Mouse (Mus musculus): Measurements from ENCODE around the gene Olfr544. TPM values are rescaled to one million over a fixed set of nuclear protein-coding genes. Genes with fewer than 3 reads are reported as not detected.
A peak's percentile ranks its signal among the peaks of the same experiment; 100 is the strongest.

The Olfr544 gene
- polyA plus RNA-seq, 1 experiment from 2014 or later: 0.14 TPM

- no peak overlapping the region for H3K4me3 ChIP-seq
- no peak for DNase-seq (ENCODE audit: extremely low spot score, low spot score)
- no peaks in the 10 kb centered on the region for H3K4me1 ChIP-seq
- WGBS: 87% methylated on average over 5 of the region's 5 CpGs
- no peaks in the 10 kb centered on the region for H3K27me3 ChIP-seq (ENCODE audit: poor library complexity, severe bottlenecking)
- H3K9me3 ChIP-seq: no peaks in the 10 kb centered on the region
- peaks cover 99% of the 10 kb centered on the region for H3K36me3 ChIP-seq (replicated peaks)
- H3K27ac ChIP-seq: no peak overlapping the region
Observed at GRCm38 (mm10) chr7:102458618-102459380, 29.3 kb downstream of the Olfr544 start.

GRCm38 (mm10) chr7:102446438-102446837 is 41.7 kb downstream of the Olfr544 start:
- Histone ChIP-seq H3K4me1 (peaks cover 22% of the 10 kb centered on the region), H3K27ac (no peak overlapping the region), H3K9me3 (no peaks in the 10 kb centered on the region), H3K36me3 (replicated peaks) (peaks cover 81% of the 10 kb centered on the region), H3K4me3 (no peak overlapping the region), H3K27me3 (ENCODE audit: poor library complexity, severe bottlenecking) (no peaks in the 10 kb centered on the region)
- DNase-seq (ENCODE audit: extremely low spot score, low spot score): no peak
- WGBS: 96% methylated on average over 9 of the region's 9 CpGs

- 87% methylated on average over 2 of the region's 2 CpGs for WGBS
- Histone ChIP-seq H3K27me3 (ENCODE audit: poor library complexity, severe bottlenecking) (peaks cover 4% of the 10 kb centered on the region), H3K4me1 (peaks cover 22% of the 10 kb centered on the region), H3K4me3 (peak overlapping the region; percentile 85; the same call in 1 of the 2 replicates), H3K9me3 (no peaks in the 10 kb centered on the region), H3K27ac (no peak overlapping the region), H3K36me3 (replicated peaks) (peaks cover 59% of the 10 kb centered on the region)
- no peak for DNase-seq (ENCODE audit: extremely low spot score, low spot score)
Observed at GRCm38 (mm10) chr7:102444301-102444700, 43.8 kb downstream of the Olfr544 start.

- Histone ChIP-seq H3K4me3 (peak overlapping the region; percentile 85), H3K27me3 (ENCODE audit: poor library complexity, severe bottlenecking) (peaks cover 11% of the 10 kb centered on the region), H3K9me3 (no peaks in the 10 kb centered on the region), H3K27ac (peak overlapping the region; percentile 98), H3K4me1 (peaks cover 22% of the 10 kb centered on the region), H3K36me3 (replicated peaks) (peaks cover 41% of the 10 kb centered on the region)
- 3% methylated on average over 4 of the region's 4 CpGs for WGBS
- DNase-seq (ENCODE audit: extremely low spot score, low spot score): no peak
Observed at GRCm38 (mm10) chr7:102442432-102442831, 45.7 kb downstream of the Olfr544 start.

- under 1% methylated on average over 56 of the region's 56 CpGs for WGBS
- no peaks in the 10 kb centered on the region for H3K9me3 ChIP-seq
- peak; percentile 96 for DNase-seq (ENCODE audit: extremely low spot score, low spot score)
Observed at GRCm38 (mm10) chr7:102441657-102442391, 46.3 kb downstream of the Olfr544 start, which contains the start of gene Rrm1. Gene Rrm1, plus strand, starts transcription at chr7:102441695.

GRCm38 (mm10) chr7:102440822-102441656 is 47.1 kb downstream of the Olfr544 start:
- Histone ChIP-seq H3K27ac (peak overlapping the region; percentile 98), H3K9me3 (no peaks in the 10 kb centered on the region), H3K4me3 (peak overlapping the region; percentile 85), H3K4me1 (peaks cover 22% of the 10 kb centered on the region), H3K36me3 (replicated peaks) (peaks cover 27% of the 10 kb centered on the region), H3K27me3 (ENCODE audit: poor library complexity, severe bottlenecking) (peaks cover 17% of the 10 kb centered on the region)
- no peak for DNase-seq (ENCODE audit: extremely low spot score, low spot score)
- 56% methylated on average over 15 of the region's 15 CpGs for WGBS

More at GRCm38 (mm10) chr7:102441657-102442391, 46.3 kb downstream of the Olfr544 start, which contains the start of gene Rrm1:
- peaks cover 15% of the 10 kb centered on the region for H3K27me3 ChIP-seq (ENCODE audit: poor library complexity, severe bottlenecking)
- H3K27ac ChIP-seq: peak within 1 kb of the TSS; percentile 98
- H3K4me3 ChIP-seq: peak within 1 kb of the TSS; percentile 85
- peaks cover 35% of the 10 kb centered on the region for H3K36me3 ChIP-seq (replicated peaks)
- H3K4me1 ChIP-seq: peaks cover 22% of the 10 kb centered on the region

- Histone ChIP-seq H3K27me3 (ENCODE audit: poor library complexity, severe bottlenecking) (peaks cover 13% of the 10 kb centered on the region), H3K4me1 (no peaks in the 10 kb centered on the region), H3K9me3 (no peaks in the 10 kb centered on the region), H3K4me3 (no peak overlapping the region), H3K36me3 (replicated peaks) (peaks cover 4% of the 10 kb centered on the region; the same call in 1 of the 2 replicates), H3K27ac (no peak overlapping the region)
- no peak for DNase-seq (ENCODE audit: extremely low spot score, low spot score)
- 84% methylated on average over 2 of the region's 2 CpGs for WGBS
Observed at GRCm38 (mm10) chr7:102434344-102434743, 53.8 kb downstream of the Olfr544 start.

Other genes starting within 250 kb of the Olfr544 start
- gene Rhog, start 232.3 kb downstream of the Olfr544 start, polyA plus RNA-seq (2016; fragmentation: Nextera tagmentation; extraction: Ambion mirVana): 37.9 and 39.2 TPM in 2 replicates
- 11.6 and 11.7 TPM in 2 replicates for gene Stim1, start 220.5 kb downstream of the Olfr544 start, polyA plus RNA-seq (2016; fragmentation: Nextera tagmentation; extraction: Ambion mirVana)
- gene Rrm1, start 46.6 kb downstream of the Olfr544 start, polyA plus RNA-seq (2016; fragmentation: Nextera tagmentation; extraction: Ambion mirVana): 296 and 311 TPM in 2 replicates
- 0.19 and 0.55 TPM in 2 replicates for gene Olfr543, start 6.6 kb downstream of the Olfr544 start, polyA plus RNA-seq (2016; fragmentation: Nextera tagmentation; extraction: Ambion mirVana)
- gene Olfr545, start 11.3 kb upstream of the Olfr544 start, polyA plus RNA-seq (2016; fragmentation: Nextera tagmentation; extraction: Ambion mirVana): 0.05 and 0.17 TPM in 2 replicates
- not detected in 2 replicates for gene Olfr547, start 46.4 kb upstream of the Olfr544 start, polyA plus RNA-seq (2016; fragmentation: Nextera tagmentation; extraction: Ambion mirVana)
- not detected in 2 replicates for gene Olfr548-ps1, start 52.6 kb upstream of the Olfr544 start, polyA plus RNA-seq (2016; fragmentation: Nextera tagmentation; extraction: Ambion mirVana)
- gene Olfr549, start 61.6 kb upstream of the Olfr544 start, polyA plus RNA-seq (2016; fragmentation: Nextera tagmentation; extraction: Ambion mirVana): not detected in 2 replicates
- gene Trim21, start 77.2 kb upstream of the Olfr544 start, polyA plus RNA-seq (2016; fragmentation: Nextera tagmentation; extraction: Ambion mirVana): 0.25 and 0.33 TPM in 2 replicates
- gene Olfr550, start 83.1 kb upstream of the Olfr544 start, polyA plus RNA-seq (2016; fragmentation: Nextera tagmentation; extraction: Ambion mirVana): not detected in 2 replicates
- gene Olfr551, start 103.6 kb upstream of the Olfr544 start, polyA plus RNA-seq (2016; fragmentation: Nextera tagmentation; extraction: Ambion mirVana): not detected in 2 replicates
- not detected in 2 replicates for gene Olfr552, start 109.5 kb upstream of the Olfr544 start, polyA plus RNA-seq (2016; fragmentation: Nextera tagmentation; extraction: Ambion mirVana)
- gene Olfr553, start 129.9 kb upstream of the Olfr544 start, polyA plus RNA-seq (2016; fragmentation: Nextera tagmentation; extraction: Ambion mirVana): not detected in 2 replicates
- gene Olfr554, start 150.1 kb upstream of the Olfr544 start, polyA plus RNA-seq (2016; fragmentation: Nextera tagmentation; extraction: Ambion mirVana): not detected in 2 replicates
- gene Olfr555, start 170.5 kb upstream of the Olfr544 start, polyA plus RNA-seq (2016; fragmentation: Nextera tagmentation; extraction: Ambion mirVana): not detected in 2 replicates
- gene Olfr556, start 176.6 kb upstream of the Olfr544 start, polyA plus RNA-seq (2016; fragmentation: Nextera tagmentation; extraction: Ambion mirVana): not detected in 2 replicates
- 9.3 and 10.9 TPM in 2 replicates for gene Trim68, start 199.0 kb upstream of the Olfr544 start, polyA plus RNA-seq (2016; fragmentation: Nextera tagmentation; extraction: Ambion mirVana)
- gene Olfr557, start 207.6 kb upstream of the Olfr544 start, polyA plus RNA-seq (2016; fragmentation: Nextera tagmentation; extraction: Ambion mirVana): not detected in 2 replicates
- gene Olfr558, start 213.9 kb upstream of the Olfr544 start, polyA plus RNA-seq (2016; fragmentation: Nextera tagmentation; extraction: Ambion mirVana): not detected in 2 replicates
- not detected in 2 replicates for gene Olfr33, start 230.8 kb upstream of the Olfr544 start, polyA plus RNA-seq (2016; fragmentation: Nextera tagmentation; extraction: Ambion mirVana)
- gene Olfr559, start 239.2 kb upstream of the Olfr544 start, polyA plus RNA-seq (2016; fragmentation: Nextera tagmentation; extraction: Ambion mirVana): not detected in 2 replicates